ENCODE assay signal across 8 mouse cellular contexts in the genomic region with DNA sequence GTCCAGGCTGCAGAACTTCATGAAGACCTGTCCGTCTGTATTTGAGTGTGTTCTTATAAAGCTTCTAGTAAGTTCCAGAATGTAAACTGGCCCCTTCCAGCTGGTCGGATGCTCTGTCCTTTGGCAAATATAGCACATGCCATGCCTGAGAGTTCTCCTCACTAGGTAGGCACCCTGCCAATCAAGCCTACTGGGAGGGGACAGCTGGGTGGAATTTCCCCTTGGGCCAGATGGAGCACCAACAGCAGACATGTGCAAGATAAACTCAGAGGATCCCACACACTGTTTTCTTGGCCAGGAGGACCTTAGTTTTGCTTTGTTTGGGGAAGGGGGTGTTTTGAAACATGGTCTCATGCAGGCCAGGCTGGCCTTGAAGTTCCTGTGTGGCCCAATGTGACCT. TPM values are rescaled to one million over a fixed set of nuclear protein-coding genes. Genes with fewer than 3 reads are reported as not detected.
DNase-seq lines count a peak whose midpoint lies in the region; ATAC-seq lines count a peak whose summit lies in the region.

No protein-coding gene starts in this region.

- H3K4me1 ChIP-seq in liver, embryonic 12.5 days = peaks cover 4% of the 10 kb centered on the region; the same call in 1 of the 2 replicates

- peaks cover 18% of the 10 kb centered on the region for H3K27me3 ChIP-seq in liver, embryonic 12.5 days (replicated peaks)

- ATAC-seq in liver, embryonic 12.5 days = no peak
- no peak for ATAC-seq in megakaryocyte, adult 5-6 weeks (ENCODE audit: poor library complexity, severe bottlenecking)

- DNase-seq in adrenal gland, postnatal 14 days = peak; percentile 73
- no peak for DNase-seq in adrenal gland, postnatal 4 days (ENCODE audit: low spot score in 2 of 2)
- peak; percentile 41 to 50 for DNase-seq in lung, adult 18-20 months
- DNase-seq in lung, postnatal 25 days (ENCODE audit: low spot score) = no peak
- DNase-seq in kidney, postnatal 10 days = peak; percentile 43
- DNase-seq in skeletal muscle tissue, adult 2 months (ENCODE audit: low read depth, low spot score) = peak; percentile 68

- H3K4me3 ChIP-seq in liver, embryonic 12.5 days = no peak overlapping the region

- H3K36me3 ChIP-seq in liver, embryonic 12.5 days = no peaks in the 10 kb centered on the region

- WGBS in liver, embryonic 12.5 days (ENCODE audit: insufficient replicate concordance) = 62% methylated on average over 2 of the region's 2 CpGs

- H3K4me2 ChIP-seq in liver, embryonic 12.5 days = no peak overlapping the region

- no peak overlapping the region for H3K9ac ChIP-seq in liver, embryonic 12.5 days

- H3K9me3 ChIP-seq in liver, embryonic 12.5 days (replicated peaks) = no peaks in the 10 kb centered on the region

- H3K27ac ChIP-seq in liver, embryonic 12.5 days = no peak overlapping the region

RNA-seq across cellular contexts. Expression of gene Fermt2, which starts 23.9 kb away (rescaled TPM):
- total RNA-seq in adrenal gland, postnatal 14 days (2021) = 140 and 148 TPM in 2 replicates
- 100 to 1,000 TPM; 132 to 136 TPM for total RNA-seq in adrenal gland, postnatal 4 days (2021)
- 37.2 and 37.3 TPM in 2 replicates for polyA plus RNA-seq in liver, embryonic 12.5 days (2016; fragmentation: Nextera tagmentation; extraction: Ambion mirVana)
- not detected in 2 replicates for total RNA-seq in megakaryocyte, adult 5-6 weeks (2015)
- not detected in 2 replicates for total RNA-seq in megakaryocyte, adult 5-6 weeks (2017)

Comparison
In these comparisons a context has a peak if more than half of its experiments do, and no peak if none do; other contexts are left out.
1. DNase-seq: peak in adrenal gland, postnatal 14 days (single experiment), lung, adult 18-20 months (2 of 2), kidney, postnatal 10 days (single experiment) and skeletal muscle tissue, adult 2 months (single experiment); none in adrenal gland, postnatal 4 days (0 of 2) and lung, postnatal 25 days (single experiment).
2. RNA of gene Fermt2, which starts 23.9 kb away (total RNA-seq): 140 to 148 TPM in adrenal gland, postnatal 14 days and 132 to 136 TPM in adrenal gland, postnatal 4 days; not detected in megakaryocyte, adult 5-6 weeks; every median in the first group is over 100 times any median in the second.